Mouse (Mus musculus): ENCODE measurements at regions not wholly inside any gene's neighbourhood (a gene's known extent, or its start where the extent isn't known, plus 50 kb on each side); places are given as distances from the start of the nearest gene placed in this dataset.

GRCm38 (mm10) chr4:78494117-78494516, 282.4 kb upstream of the Ptprd start:
- H3K4me3 ChIP-seq (ENCODE audit: low read depth, low read length): no peak overlapping the region
- no peak overlapping the region for H3K9ac ChIP-seq (replicated peaks; ENCODE audit: low read length, poor library complexity, severe bottlenecking)
- no peak for ATAC-seq (ENCODE audit: low FRiP score)
- no peaks in the 10 kb centered on the region for H3K36me3 ChIP-seq (ENCODE audit: insufficient read depth, low read length)
- DNase-seq (ENCODE audit: low spot score): no peak
- WGBS: 78% methylated on average over 1 of the region's 1 CpGs
- H3K4me1 ChIP-seq (ENCODE audit: insufficient read depth, low read length): no peaks in the 10 kb centered on the region
- no peaks in the 10 kb centered on the region for H3K27me3 ChIP-seq (ENCODE audit: insufficient read depth, low read length)
- no peaks in the 10 kb centered on the region for H3K9me3 ChIP-seq (ENCODE audit: low read length)
- TF ChIP-seq CTCF (IDR thresholded peaks at IDR 0.05): no peak
- H3K4me2 ChIP-seq (ENCODE audit: low read depth, low read length, poor library complexity, severe bottlenecking): no peak overlapping the region
- H3K27ac ChIP-seq (ENCODE audit: low read depth, low read length): no peak overlapping the region

DNA sequence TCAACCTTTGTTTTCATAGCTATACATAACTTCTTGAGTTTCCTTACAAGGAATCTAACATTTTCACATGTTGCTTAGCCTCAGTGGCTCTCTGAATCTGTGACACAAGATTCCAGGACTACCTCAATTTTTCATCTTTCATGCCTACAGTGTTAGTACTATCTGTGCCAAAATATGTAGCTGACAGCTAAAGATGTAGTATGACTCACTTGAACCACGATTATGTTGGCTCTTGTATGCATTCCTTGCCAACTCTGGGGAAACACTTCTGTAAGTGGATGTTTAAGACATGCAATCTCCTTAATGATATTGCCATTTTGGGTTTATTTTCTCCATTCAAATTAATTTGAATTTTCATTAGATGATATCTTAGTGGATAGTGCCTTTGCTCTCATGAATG, 254.8 kb upstream of the Ptprd start:
- WGBS: 62% methylated on average over 1 of the region's 1 CpGs
- Histone ChIP-seq H3K4me1 (ENCODE audit: insufficient read depth, low read length) (no peaks in the 10 kb centered on the region), H3K9me3 (ENCODE audit: low read length) (no peaks in the 10 kb centered on the region), H3K27me3 (ENCODE audit: insufficient read depth, low read length) (no peaks in the 10 kb centered on the region), H3K4me3 (ENCODE audit: low read depth, low read length) (no peak overlapping the region), H3K4me2 (ENCODE audit: low read depth, low read length, poor library complexity, severe bottlenecking) (no peak overlapping the region), H3K27ac (ENCODE audit: low read depth, low read length) (no peak overlapping the region), H3K9ac (replicated peaks; ENCODE audit: low read length, poor library complexity, severe bottlenecking) (no peak overlapping the region), H3K36me3 (ENCODE audit: insufficient read depth, low read length) (no peaks in the 10 kb centered on the region)
- ATAC-seq (ENCODE audit: low FRiP score) (no peak), DNase-seq (ENCODE audit: low spot score) (no peak)
- TF ChIP-seq CTCF (IDR thresholded peaks at IDR 0.05): no peak

DNA sequence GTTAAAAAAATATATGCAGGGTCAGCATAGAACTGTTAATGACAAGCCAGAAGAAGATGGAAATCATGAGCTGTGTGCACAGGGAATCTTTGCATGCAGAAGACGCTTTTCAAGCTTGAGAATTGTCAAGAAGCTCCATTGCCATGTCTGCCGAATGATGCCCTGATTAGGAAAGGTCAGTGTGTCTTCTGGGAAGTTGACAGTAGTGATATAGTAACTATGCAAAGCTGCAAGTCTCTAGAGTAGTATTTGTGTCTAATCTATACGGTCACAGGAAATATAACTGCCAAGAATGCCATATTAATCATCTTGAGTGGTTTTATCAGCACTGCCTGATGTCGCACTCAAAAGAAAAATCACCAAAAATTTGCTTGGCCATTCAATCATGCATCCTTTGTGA, 244.5 kb upstream of the Ptprd start:
- H3K9me3 ChIP-seq (ENCODE audit: low read length): no peaks in the 10 kb centered on the region
- no peak for ATAC-seq (ENCODE audit: low FRiP score)
- no peak overlapping the region for H3K4me2 ChIP-seq (ENCODE audit: low read depth, low read length, poor library complexity, severe bottlenecking)
- H3K9ac ChIP-seq (replicated peaks; ENCODE audit: low read length, poor library complexity, severe bottlenecking): no peak overlapping the region
- H3K4me1 ChIP-seq (ENCODE audit: insufficient read depth, low read length): no peaks in the 10 kb centered on the region
- no peaks in the 10 kb centered on the region for H3K27me3 ChIP-seq (ENCODE audit: insufficient read depth, low read length)
- no peaks in the 10 kb centered on the region for H3K36me3 ChIP-seq (ENCODE audit: insufficient read depth, low read length)
- H3K4me3 ChIP-seq (ENCODE audit: low read depth, low read length): no peak overlapping the region
- TF ChIP-seq CTCF (IDR thresholded peaks at IDR 0.05): no peak
- H3K27ac ChIP-seq (ENCODE audit: low read depth, low read length): no peak overlapping the region
- 73% methylated on average over 4 of the region's 4 CpGs for WGBS
- DNase-seq (ENCODE audit: low spot score): peak; percentile 1

- no peaks in the 10 kb centered on the region for H3K36me3 ChIP-seq (ENCODE audit: insufficient read depth, low read length)
- no peak overlapping the region for H3K9ac ChIP-seq (replicated peaks; ENCODE audit: low read length, poor library complexity, severe bottlenecking)
- H3K4me2 ChIP-seq (ENCODE audit: low read depth, low read length, poor library complexity, severe bottlenecking): no peak overlapping the region
- ATAC-seq (ENCODE audit: low FRiP score) (no peak), DNase-seq (ENCODE audit: low spot score) (peak; percentile 3)
- TF ChIP-seq CTCF (IDR thresholded peaks at IDR 0.05): no peak
- H3K27me3 ChIP-seq (ENCODE audit: insufficient read depth, low read length): no peaks in the 10 kb centered on the region
- H3K27ac ChIP-seq (ENCODE audit: low read depth, low read length): no peak overlapping the region
- H3K4me3 ChIP-seq (ENCODE audit: low read depth, low read length): no peak overlapping the region
- 71% methylated on average over 1 of the region's 1 CpGs for WGBS
- H3K4me1 ChIP-seq (ENCODE audit: insufficient read depth, low read length): no peaks in the 10 kb centered on the region
- H3K9me3 ChIP-seq (ENCODE audit: low read length): no peaks in the 10 kb centered on the region
These were observed 205.4 kb upstream of the Ptprd start for GRCm38 (mm10) chr4:78417153-78417552.

DNA sequence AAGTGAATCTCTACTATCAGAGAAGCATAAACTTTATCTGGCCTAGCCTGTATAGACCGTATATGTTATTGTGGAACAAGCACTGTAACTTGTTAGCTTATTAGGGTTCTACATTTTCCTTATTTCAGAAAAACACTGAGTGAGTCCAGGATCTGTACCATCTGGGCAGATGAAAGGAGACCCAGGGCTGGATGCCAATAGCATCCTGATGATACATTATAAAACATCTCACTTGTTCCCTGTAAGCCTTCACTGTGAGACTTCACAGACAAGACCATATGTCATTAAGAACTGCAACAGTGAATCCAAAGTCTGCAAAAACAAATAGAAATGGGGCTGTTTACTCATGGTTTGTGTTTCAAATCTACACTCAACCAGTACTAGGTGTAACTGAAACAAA, 177.6 kb upstream of the Ptprd start:
- DNase-seq (ENCODE audit: low spot score) (no peak), ATAC-seq (ENCODE audit: low FRiP score) (no peak)
- no peaks in the 10 kb centered on the region for H3K27me3 ChIP-seq (ENCODE audit: insufficient read depth, low read length)
- no peaks in the 10 kb centered on the region for H3K4me1 ChIP-seq (ENCODE audit: insufficient read depth, low read length)
- no peak for TF ChIP-seq CTCF (IDR thresholded peaks at IDR 0.05)
- H3K36me3 ChIP-seq (ENCODE audit: insufficient read depth, low read length): no peaks in the 10 kb centered on the region
- 98% methylated on average over 1 of the region's 1 CpGs for WGBS
- H3K27ac ChIP-seq (ENCODE audit: low read depth, low read length): no peak overlapping the region
- H3K9ac ChIP-seq (replicated peaks; ENCODE audit: low read length, poor library complexity, severe bottlenecking): no peak overlapping the region
- no peaks in the 10 kb centered on the region for H3K9me3 ChIP-seq (ENCODE audit: low read length)
- H3K4me2 ChIP-seq (ENCODE audit: low read depth, low read length, poor library complexity, severe bottlenecking): no peak overlapping the region
- no peak overlapping the region for H3K4me3 ChIP-seq (ENCODE audit: low read depth, low read length)

- Histone ChIP-seq H3K9ac (replicated peaks; ENCODE audit: low read length, poor library complexity, severe bottlenecking) (no peak overlapping the region), H3K4me1 (ENCODE audit: insufficient read depth, low read length) (no peaks in the 10 kb centered on the region)
These were observed 143.4 kb upstream of the Ptprd start for GRCm38 (mm10) chr4:78355162-78355561.

More at GRCm38 (mm10) chr4:78355162-78355561, 143.4 kb upstream of the Ptprd start:
- no peak overlapping the region for H3K4me3 ChIP-seq (ENCODE audit: low read depth, low read length)
- no peak overlapping the region for H3K4me2 ChIP-seq (ENCODE audit: low read depth, low read length, poor library complexity, severe bottlenecking)
- WGBS: 73% methylated on average over 5 of the region's 5 CpGs
- ATAC-seq (ENCODE audit: low FRiP score) (no peak), DNase-seq (ENCODE audit: low spot score) (no peak)
- H3K27ac ChIP-seq (ENCODE audit: low read depth, low read length): no peak overlapping the region
- no peak for TF ChIP-seq CTCF (IDR thresholded peaks at IDR 0.05)
- H3K9me3 ChIP-seq (ENCODE audit: low read length): no peaks in the 10 kb centered on the region
- no peaks in the 10 kb centered on the region for H3K36me3 ChIP-seq (ENCODE audit: insufficient read depth, low read length)
- no peaks in the 10 kb centered on the region for H3K27me3 ChIP-seq (ENCODE audit: insufficient read depth, low read length)

All from midbrain, postnatal 0 days (tissue).